Mouse (Mus musculus) cerebellum, adult (tissue): Measurements from ENCODE around the gene Arl4a.

Experiments
- ATAC-seq: cut with Nextera tagmentation; 2 replicates; pipeline ENCODE4 v1.9.2; 2017; ENCODE audit warnings: mild to moderate bottlenecking, moderate library complexity, mixed read lengths; ENCODE audit not compliant: insufficient number of reproducible peaks, low FRiP score, low TSS enrichment

Arl4a gene

DNA sequence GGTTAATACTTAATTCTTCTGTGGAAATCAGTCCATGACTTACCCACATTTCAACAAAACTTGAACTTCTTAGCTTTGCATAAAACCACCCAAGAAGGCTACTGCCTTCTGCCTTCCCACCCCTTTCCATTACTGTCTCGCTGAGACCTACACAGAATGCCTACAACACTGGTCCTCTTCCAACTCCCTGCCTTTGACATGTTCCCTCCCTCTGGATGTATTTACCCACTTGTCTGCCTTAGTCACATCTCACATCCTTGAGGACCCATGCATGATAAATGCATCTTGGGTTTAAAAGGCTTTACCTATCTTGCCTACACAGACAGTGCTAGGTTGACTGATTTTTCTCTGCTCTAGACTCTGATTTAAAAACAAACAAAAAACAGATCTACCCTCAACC lies 63.6 kb downstream of the Arl4a start:
- no peak for ATAC-seq

DNA sequence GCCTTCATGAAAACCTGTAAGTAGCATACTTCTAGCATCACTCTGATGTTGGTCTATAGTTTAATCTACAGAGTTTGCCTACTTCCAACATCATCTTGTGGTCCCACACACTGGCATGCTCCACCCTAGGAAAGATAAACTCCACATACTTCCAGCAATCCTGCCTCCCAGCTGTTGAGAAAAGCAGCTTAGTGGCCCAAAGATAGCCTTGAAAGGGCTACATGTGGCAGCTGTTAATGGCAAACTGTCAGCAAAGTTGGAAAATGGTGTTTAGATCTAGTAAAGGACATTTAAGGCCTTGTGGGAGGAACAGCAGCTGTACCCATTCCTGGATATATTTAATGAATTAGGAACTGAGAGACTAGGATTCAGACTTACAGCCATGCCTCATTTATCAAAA lies 68.3 kb downstream of the Arl4a start:
- ATAC-seq, result no peak

DNA sequence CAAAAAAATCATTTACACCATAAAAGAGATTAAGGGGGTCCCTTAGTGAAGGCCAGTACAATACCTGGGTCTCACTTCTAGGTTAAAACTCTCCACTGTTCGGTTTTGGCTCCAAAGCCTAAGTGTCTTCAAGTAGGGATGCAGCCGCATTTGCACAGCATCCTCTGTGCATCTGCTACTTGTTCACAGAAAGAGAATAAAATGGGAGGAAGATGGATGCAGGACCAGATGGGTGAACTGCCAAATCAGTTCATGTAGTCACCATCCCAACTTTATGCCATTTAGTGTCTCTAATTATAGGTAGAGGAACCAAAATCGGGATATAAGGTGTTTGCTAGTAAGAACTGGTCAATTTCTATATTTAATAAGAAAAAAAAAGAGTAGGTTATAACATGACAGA lies 69.7 kb downstream of the Arl4a start:
- ATAC-seq, result no peak

DNA sequence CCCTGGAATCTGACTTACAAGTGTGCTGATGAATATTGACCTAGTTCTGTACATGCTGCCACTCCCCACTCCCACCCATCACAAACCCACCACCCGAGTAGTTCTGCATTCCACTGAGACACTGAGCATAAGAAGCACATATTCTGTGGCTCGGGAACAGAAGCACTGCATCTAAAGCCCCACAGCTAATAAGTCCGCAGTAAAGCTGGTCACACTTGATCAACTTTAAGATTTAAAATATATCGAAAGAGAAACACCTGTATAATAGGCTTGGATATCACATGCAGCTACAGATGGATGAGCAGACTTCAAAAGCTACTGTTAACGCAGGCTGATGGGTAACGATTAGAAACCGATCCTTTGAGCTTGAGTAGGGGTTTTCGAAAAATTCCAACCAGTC lies 78.7 kb downstream of the Arl4a start:
- ATAC-seq, result no peak

DNA sequence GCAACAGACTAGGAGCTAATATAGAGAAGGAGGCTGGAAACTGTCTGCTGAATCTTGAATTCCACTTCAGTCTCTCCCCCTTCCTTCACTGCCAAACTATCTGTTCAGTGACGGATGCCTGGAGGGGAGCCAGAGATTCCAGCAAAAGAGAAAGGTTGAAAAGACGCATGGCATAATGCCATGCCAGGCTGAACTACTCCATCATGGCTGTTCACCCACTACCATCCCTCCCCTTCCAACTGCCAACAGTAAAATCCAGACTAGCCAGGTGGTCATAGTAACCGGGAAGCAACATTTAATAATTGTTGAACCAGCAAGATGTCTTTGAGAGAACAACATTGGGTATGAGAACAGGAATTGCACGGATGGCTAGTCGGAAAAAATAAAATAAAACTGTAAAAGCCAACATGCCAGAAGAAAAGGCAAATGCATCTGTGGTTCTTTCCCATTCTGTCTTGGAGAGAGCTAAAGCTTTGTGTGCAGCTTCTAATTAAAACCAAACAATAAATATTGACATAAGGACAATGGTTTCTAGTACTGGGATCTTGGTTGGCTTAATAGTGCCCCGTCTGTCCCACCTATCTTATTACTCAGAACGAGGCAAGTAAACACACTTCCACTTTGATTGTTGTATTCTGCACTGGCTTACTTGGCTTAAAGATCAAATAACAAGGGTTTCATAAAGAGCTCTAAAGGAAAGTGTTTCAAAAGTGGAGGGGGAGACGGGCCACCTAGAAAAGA lies 79.7 kb downstream of the Arl4a start:
- no peak for ATAC-seq

DNA sequence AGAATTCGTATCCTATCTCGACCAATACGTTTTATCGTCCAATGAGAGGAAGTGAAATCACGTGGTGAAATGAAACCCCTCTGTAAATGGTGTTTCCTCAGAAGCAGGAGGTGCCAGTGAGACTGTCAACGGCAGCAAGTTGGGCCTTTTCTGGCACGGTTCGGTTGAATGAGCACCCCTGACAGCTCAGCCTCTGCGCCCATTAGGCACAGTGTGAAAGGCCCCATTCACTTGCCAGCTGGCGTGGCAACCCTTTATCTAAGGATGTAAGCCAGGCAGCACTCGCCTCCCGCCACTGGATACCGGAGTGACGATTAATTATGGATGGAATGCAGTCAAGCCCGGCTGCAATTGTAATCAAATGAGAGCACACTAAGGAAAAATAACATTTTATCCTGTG lies 81.4 kb downstream of the Arl4a start:
- peak; percentile 75 for ATAC-seq
